In the genomic region with DNA sequence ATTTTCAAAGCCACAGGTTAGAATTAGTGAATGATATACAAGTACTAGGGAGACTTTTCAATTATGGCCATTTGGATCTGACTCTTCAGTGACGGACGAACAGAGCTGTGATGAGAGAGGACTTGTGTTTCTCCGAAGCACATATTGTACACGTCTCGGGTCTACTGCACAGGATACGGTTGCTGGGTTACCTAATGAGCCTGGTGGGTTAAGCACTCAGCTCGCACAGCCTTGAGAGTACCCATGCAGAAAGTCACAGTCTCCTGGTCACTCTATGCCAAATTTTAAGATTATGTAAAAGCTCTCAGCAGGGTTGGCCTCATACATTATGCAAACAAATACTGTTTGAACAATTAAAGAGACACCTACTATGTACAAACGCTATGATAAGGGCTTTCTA, we compare ENCODE assay signal across 13 mouse cellular contexts.
"Had no signal": no experiment of that assay in that cellular context is flagged by ENCODE, and none has a peak within 500 bp of the region (broad histone marks: within the 10 kb centered on the region; RNA-seq: fewer than 3 reads in every experiment).

No protein-coding gene starts in this region.

- ATAC-seq: intestine, postnatal 0 days had no signal

- DNase-seq: lung, adult 2 months; lung, postnatal 10 days; thymus, adult 18-20 months; thymus, postnatal 14 days had no signal

- H3K36me3 ChIP-seq: limb, embryonic 10.5 days; liver, embryonic 15.5 days; midbrain, embryonic 12.5 days; neural tube, embryonic 12.5 days had no signal

- H3K9ac ChIP-seq: liver, embryonic 15.5 days; midbrain, embryonic 12.5 days; neural tube, embryonic 12.5 days had no signal

- H3K27me3 ChIP-seq: liver, embryonic 15.5 days; megakaryocyte, embryonic 14.5 days; midbrain, embryonic 12.5 days; neural tube, embryonic 12.5 days had no signal

- H3K9me3 ChIP-seq: limb, embryonic 10.5 days; liver, embryonic 15.5 days; megakaryocyte, embryonic 14.5 days; midbrain, embryonic 12.5 days; neural tube, embryonic 12.5 days had no signal

- H3K4me2 ChIP-seq: liver, embryonic 11.5 days; liver, embryonic 15.5 days; midbrain, embryonic 12.5 days; neural tube, embryonic 12.5 days had no signal

- H3K4me3 ChIP-seq: left cerebral cortex, adult 2 months; limb, embryonic 10.5 days; liver, embryonic 15.5 days; megakaryocyte, embryonic 14.5 days; midbrain, embryonic 12.5 days; neural tube, embryonic 12.5 days had no signal

- H3K4me1 ChIP-seq: midbrain, embryonic 12.5 days; neural tube, embryonic 12.5 days had no signal

- H3K27ac ChIP-seq: left cerebral cortex, adult 2 months; limb, embryonic 10.5 days; liver, embryonic 15.5 days; macrophage; midbrain, embryonic 12.5 days; neural tube, embryonic 12.5 days had no signal
